Mouse (Mus musculus) layer of hippocampus, postnatal 25 days (tissue): ENCODE measurements around the gene Slc2a3. TPM values are rescaled to one million over a fixed set of nuclear protein-coding genes. Genes with fewer than 3 reads are reported as not detected.

Experiments used
- microRNA-seq, 2 experiments: library from miRNA; unstranded; fragments of <30 nt; microRNA quantifications; one replicate each; pipeline ENCODE4 v1.2.0; 2021
- total RNA-seq, 2 experiments: library from RNA; stranded (reverse); gene quantifications; 2 replicates each; pipeline ENCODE4 v1.2.3; 2021

The Slc2a3 gene
- total RNA-seq, 2 experiments from 2014 or later = 115 to 119 TPM

Small RNA genes within 50 kb of the gene (microRNA-seq; reads per million reads assigned to microRNA genes)
- 0.18 to 1.00 reads per million in 2 experiments for gene Mir7231

Other genes with a start within 250 kb of the Slc2a3 start
- not detected for gene Aicda, start 247.8 kb downstream of the Slc2a3 start, total RNA-seq
- gene Apobec1, start 199.2 kb downstream of the Slc2a3 start, total RNA-seq = 1 to 10 TPM; 1.7 to 2.9 TPM
- gene Gdf3, start 191.6 kb downstream of the Slc2a3 start, total RNA-seq = not detected
- gene Dppa3, start 175.2 kb downstream of the Slc2a3 start, total RNA-seq = not detected
- gene Nanog, start 94.2 kb downstream of the Slc2a3 start, total RNA-seq = not detected
- 10 to 100 TPM; 27.5 to 29.0 TPM for gene Foxj2, start 18.3 kb upstream of the Slc2a3 start, total RNA-seq
- 1 to 10 TPM in 1 of 2 experiments, under 1 TPM in 1; 0.62 to 1.2 TPM for gene C3ar1, start 54.5 kb upstream of the Slc2a3 start, total RNA-seq
- gene Necap1, start 72.8 kb upstream of the Slc2a3 start, total RNA-seq = 100 to 1,000 TPM; 205 to 214 TPM
- gene Clec4a1, start 120.2 kb upstream of the Slc2a3 start, total RNA-seq = under 1 TPM; 0.38 to 0.44 TPM
- 1 to 10 TPM in 1 of 2 experiments, under 1 TPM in 1; 0.69 to 1.6 TPM for gene Clec4a3, start 150.9 kb upstream of the Slc2a3 start, total RNA-seq
- not detected for gene Clec4a4, start 188.7 kb upstream of the Slc2a3 start, total RNA-seq
- gene Clec4b1, start 248.3 kb upstream of the Slc2a3 start, total RNA-seq = not detected